Mouse (Mus musculus): Measurements from ENCODE around the gene Ephx1.
"Not testable (repeated sequence)": the region's sequence is repeated elsewhere in the genome, so short reads cannot be mapped to it uniquely, and the experiment has no call there.

Ephx1 gene

GRCm38 (mm10) chr1:181020756-181021487 is at the start of gene Ephx1:
Gene Ephx1 (minus strand): TSS chr1:181020904.
- DNase-seq (ENCODE audit: low spot score): no peak

GRCm38 (mm10) chr1:181069671-181070070 is 49.0 kb upstream of the Ephx1 start:
- no peak for DNase-seq (ENCODE audit: low spot score)

GRCm38 (mm10) chr1:181068344-181068743 is 47.6 kb upstream of the Ephx1 start:
- DNase-seq (ENCODE audit: low spot score): no peak

GRCm38 (mm10) chr1:181064648-181065047 is 43.9 kb upstream of the Ephx1 start:
- no peak for DNase-seq (ENCODE audit: low spot score)

GRCm38 (mm10) chr1:181063991-181064390 is 43.3 kb upstream of the Ephx1 start:
- DNase-seq (ENCODE audit: low spot score): no peak

- DNase-seq (ENCODE audit: low spot score): no peak
These were observed 41.2 kb upstream of the Ephx1 start for GRCm38 (mm10) chr1:181061784-181062485.

GRCm38 (mm10) chr1:181052898-181053297 is 32.2 kb upstream of the Ephx1 start:
- DNase-seq (ENCODE audit: low spot score): no peak

GRCm38 (mm10) chr1:181050937-181051336 is 30.2 kb upstream of the Ephx1 start, which contains the start of gene 9130409I23Rik:
Gene 9130409I23Rik (plus strand): TSS chr1:181051237.
- no peak for DNase-seq (ENCODE audit: low spot score)

- DNase-seq (ENCODE audit: low spot score): no peak
These were observed 28.7 kb upstream of the Ephx1 start for GRCm38 (mm10) chr1:181049328-181049842.

GRCm38 (mm10) chr1:181047520-181047919 is 26.8 kb upstream of the Ephx1 start:
- no peak for DNase-seq (ENCODE audit: low spot score)

GRCm38 (mm10) chr1:181039652-181040051 is 18.9 kb upstream of the Ephx1 start:
- peak; percentile 19 for DNase-seq (ENCODE audit: low spot score)

- DNase-seq (ENCODE audit: low spot score): no peak
These were observed 16.9 kb upstream of the Ephx1 start for GRCm38 (mm10) chr1:181037623-181038022.

GRCm38 (mm10) chr1:181035015-181035778 is 14.5 kb upstream of the Ephx1 start:
- DNase-seq (ENCODE audit: low spot score): not testable (repeated sequence)

GRCm38 (mm10) chr1:181022265-181022664 is 1.6 kb upstream of the Ephx1 start:
- peak; percentile 75 for DNase-seq (ENCODE audit: low spot score)

GRCm38 (mm10) chr1:181021488-181021865 is 773 bp upstream of the Ephx1 start:
- DNase-seq (ENCODE audit: low spot score): no peak

- no peak for DNase-seq (ENCODE audit: low spot score)
These were observed 2.7 kb downstream of the Ephx1 start for GRCm38 (mm10) chr1:181017890-181018420.

- peak; percentile 75 for DNase-seq (ENCODE audit: low spot score)
These were observed 3.4 kb downstream of the Ephx1 start for GRCm38 (mm10) chr1:181017212-181017711.

GRCm38 (mm10) chr1:181016532-181017131 is 4.1 kb downstream of the Ephx1 start:
- DNase-seq (ENCODE audit: low spot score): peak; percentile 75

- DNase-seq (ENCODE audit: low spot score): no peak
These were observed 4.7 kb downstream of the Ephx1 start for GRCm38 (mm10) chr1:181016045-181016444.

- DNase-seq (ENCODE audit: low spot score): peak; percentile 28
These were observed 5.1 kb downstream of the Ephx1 start for GRCm38 (mm10) chr1:181015558-181015957.

- no peak for DNase-seq (ENCODE audit: low spot score)
These were observed 5.8 kb downstream of the Ephx1 start for GRCm38 (mm10) chr1:181014731-181015500.

Data from layer of hippocampus, adult 11-12 months (tissue).